Mouse (Mus musculus): ENCODE measurements around the gene Tnfrsf13c.

GRCm38 (mm10) chr15:82192617-82193016 lies 31.6 kb downstream of the Tnfrsf13c start:
- TF ChIP-seq TAL1 (IDR thresholded peaks at IDR 0.05; ENCODE audit: low read length), result no peak
- no peak for TF ChIP-seq GATA1 (IDR thresholded peaks at IDR 0.05; ENCODE audit: low read length)

All from erythroblast, embryonic 14.5 days (primary cell).